Mouse (Mus musculus): ENCODE measurements around the gene Elmsan1.

- TF ChIP-seq CTCF (IDR thresholded peaks at IDR 0.05; ENCODE audit: borderline replicate concordance, control insufficient read depth, extremely low read depth, insufficient read depth, low read length, poor library complexity), result no peak
- TF ChIP-seq POLR2A (IDR thresholded peaks at IDR 0.05; ENCODE audit: control insufficient read depth, extremely low read depth, insufficient read depth, low read length, poor library complexity), result no peak
Measured at GRCm38 (mm10) chr12:84114153-84114994, 104.3 kb downstream of the Elmsan1 start, which contains the start of gene Dnal1.
